Mouse (Mus musculus) midbrain, postnatal 0 days (tissue): ENCODE measurements around the gene Eipr1. TPM values are rescaled to one million over a fixed set of nuclear protein-coding genes. Genes with fewer than 3 reads are reported as not detected.
"Not testable (repeated sequence)": the region's sequence is repeated elsewhere in the genome, so short reads cannot be mapped to it uniquely, and the experiment has no call there.

Experiments
- ATAC-seq: fragments of 200-750 bp; cut with Nextera tagmentation; 2 replicates; pipeline ENCODE4 v1.8.0; 2017; ENCODE audit warnings: moderate number of reproducible peaks, mild to moderate bottlenecking, moderate TSS enrichment, moderate library complexity; ENCODE audit not compliant: low FRiP score
- DNase-seq: peaks from one replicate; pipeline ENCODE4 v3.0.0-alpha.2; 2015; ENCODE audit warnings: low spot score
- H3K27ac ChIP-seq: fragments of 300-500 bp; sonication (generic); 2 replicates; pipeline ENCODE4 v1.5.1; 2014; ENCODE audit warnings: low read depth, mild to moderate bottlenecking, low read length, mixed read lengths
- H3K27me3 ChIP-seq: fragments of 300-500 bp; sonication (generic); 2 replicates; pipeline ENCODE4 v1.6.1; 2014; ENCODE audit warnings: low read length, control low read depth, mixed read lengths; ENCODE audit not compliant: insufficient read depth
- H3K36me3 ChIP-seq: fragments of 300-500 bp; sonication (generic); 2 replicates; pipeline ENCODE4 v1.6.1; 2014; ENCODE audit warnings: low read length, control low read depth, mixed read lengths; ENCODE audit not compliant: insufficient read depth
- H3K4me1 ChIP-seq: fragments of 300-500 bp; sonication (generic); 2 replicates; pipeline ENCODE4 v1.6.1; 2014; ENCODE audit warnings: mild to moderate bottlenecking, control low read depth, antibody characterized with exemption, low read length, mixed read lengths; ENCODE audit not compliant: insufficient read depth
- H3K4me2 ChIP-seq: fragments of 300-500 bp; sonication (generic); 2 replicates; pipeline ENCODE4 v1.6.1; 2014; ENCODE audit warnings: low read depth, mild to moderate bottlenecking, low read length, mixed read lengths; ENCODE audit not compliant: poor library complexity, severe bottlenecking
- H3K4me3 ChIP-seq: fragments of 300-500 bp; sonication (generic); 2 replicates; pipeline ENCODE4 v1.5.1; 2014; ENCODE audit warnings: low read depth, mild to moderate bottlenecking, low read length, moderate library complexity
- H3K9ac ChIP-seq: fragments of 300-500 bp; sonication (generic); replicated peaks from 2 replicates; pipeline ENCODE4 v1.6.1; 2014; ENCODE audit warnings: mild to moderate bottlenecking, low read length, moderate library complexity, mixed read lengths; ENCODE audit not compliant: poor library complexity, severe bottlenecking
- H3K9me3 ChIP-seq: fragments of 300-500 bp; sonication (generic); 2 replicates; pipeline ENCODE4 v1.6.1; 2016; ENCODE audit warnings: low read length, control low read depth
- CTCF ChIP-seq: IDR thresholded peaks from 2 replicates; pipeline ENCODE4 v1.5.1; 2016; ENCODE audit warnings: antibody characterized with exemption, mild to moderate bottlenecking
- WGBS: fragments of 180-500 bp; shearing (Covaris S2); extraction: QIAGEN DNeasy Blood & Tissue Kit; methylation state at CpG from one replicate; pipeline ENCODE4 v1.1.7; 2014; 5-methylcytosine and 5-hydroxymethylcytosine counted together
- polyA plus RNA-seq: library from polyadenylated mRNA; unstranded; fragments of >200 nt; fragmentation: Nextera tagmentation; extraction: Ambion mirVana; gene quantifications from 2 replicates; pipeline ENCODE4 v1.2.1, GENCODE M21; 2015
- total RNA-seq: library from RNA; depleted of rRNA; stranded (reverse); fragments of >200 nt; gene quantifications from 2 replicates; pipeline ENCODE4 v1.2.3, GENCODE M21; 2014

Eipr1 gene
- total and polyA plus RNA-seq, 2 experiments from 2014 or later = 59.6 to 62.2 TPM

DNA sequence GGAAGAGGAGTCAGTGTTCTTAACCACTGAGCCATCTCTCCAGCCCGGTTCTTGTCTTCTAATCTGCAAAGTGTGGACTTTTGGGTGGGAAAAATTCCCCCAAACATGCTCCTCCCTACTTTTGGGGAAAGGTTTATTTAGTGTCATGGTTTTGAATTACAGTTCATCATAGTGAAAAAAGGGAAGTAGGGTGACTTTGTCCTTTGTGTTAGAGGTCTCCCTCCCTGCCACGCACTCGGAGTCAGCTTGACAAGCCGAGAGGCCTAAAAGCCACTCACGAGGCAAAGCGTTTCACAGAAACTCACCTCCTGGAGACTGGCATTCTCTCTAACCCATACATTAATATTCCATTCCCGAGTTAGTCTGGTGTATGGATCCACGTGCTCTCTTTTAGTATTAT, 19.0 kb upstream of the Eipr1 start:
- DNase-seq (no peak), ATAC-seq (no peak)
- no peaks in the 10 kb centered on the region for H3K27me3 ChIP-seq
- H3K4me1 ChIP-seq = no peaks in the 10 kb centered on the region
- no peak overlapping the region for H3K27ac ChIP-seq
- H3K9me3 ChIP-seq = no peaks in the 10 kb centered on the region
- H3K9ac ChIP-seq = no peak overlapping the region
- H3K36me3 ChIP-seq = peaks cover 37% of the 10 kb centered on the region
- H3K4me2 ChIP-seq = no peak overlapping the region
- 93% methylated on average over 8 of the region's 8 CpGs for WGBS
- H3K4me3 ChIP-seq = no peak overlapping the region
- no peak for TF ChIP-seq CTCF

DNA sequence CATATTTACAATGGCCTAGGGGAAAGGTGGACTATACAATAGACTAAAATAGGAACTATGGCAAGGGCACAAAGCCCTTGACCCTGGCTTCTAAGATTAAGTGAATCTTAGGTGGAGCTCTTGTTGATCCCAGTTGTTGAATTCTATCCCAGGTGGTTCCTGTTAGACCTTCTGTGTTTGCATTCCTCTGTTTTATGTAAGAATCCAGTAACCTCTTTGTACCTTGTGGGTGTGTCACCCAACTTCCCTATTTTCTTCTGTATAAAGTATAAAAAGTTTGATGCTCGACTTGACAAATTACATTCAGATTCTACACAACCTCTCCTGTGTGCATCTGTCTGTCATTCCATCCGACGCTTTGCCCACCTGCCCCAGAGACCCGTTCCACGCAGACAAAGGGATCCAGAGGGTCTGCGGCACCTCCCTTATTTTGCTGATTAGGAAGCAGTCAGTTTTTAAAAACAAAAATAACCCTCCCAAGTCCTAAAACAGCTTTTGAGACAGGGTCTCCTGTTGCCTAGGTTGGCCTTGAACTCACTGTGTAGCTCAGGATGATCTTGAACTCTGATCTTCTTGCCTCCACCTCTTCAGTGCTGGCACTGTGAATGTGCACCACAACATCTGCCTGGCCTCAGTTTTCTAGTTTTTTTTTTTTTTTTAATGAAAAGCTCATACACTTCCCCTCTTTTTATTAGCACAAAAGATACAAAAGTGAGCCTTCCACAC, 17.9 kb upstream of the Eipr1 start:
- not testable (repeated sequence) for H3K4me3 ChIP-seq, H3K4me2 ChIP-seq, H3K9me3 ChIP-seq, ATAC-seq, H3K27ac ChIP-seq, H3K9ac ChIP-seq, DNase-seq, H3K4me1 ChIP-seq, H3K27me3 ChIP-seq
- peaks cover 37% of the 10 kb centered on the region for H3K36me3 ChIP-seq
- WGBS = 95% methylated on average over 6 of the region's 6 CpGs

GRCm38 (mm10) chr12:28734271-28734670, 17.3 kb upstream of the Eipr1 start:
- DNase-seq (no peak), ATAC-seq (no peak)
- Histone ChIP-seq H3K9ac (no peak overlapping the region), H3K27ac (no peak overlapping the region), H3K4me3 (no peak overlapping the region), H3K9me3 (no peaks in the 10 kb centered on the region), H3K4me1 (no peaks in the 10 kb centered on the region), H3K27me3 (no peaks in the 10 kb centered on the region), H3K36me3 (peaks cover 37% of the 10 kb centered on the region), H3K4me2 (no peak overlapping the region)
- TF ChIP-seq CTCF = no peak
- WGBS = 96% methylated on average over 1 of the region's 1 CpGs

GRCm38 (mm10) chr12:28735293-28735692, 16.3 kb upstream of the Eipr1 start:
- no peak overlapping the region for H3K4me3 ChIP-seq
- DNase-seq (no peak), ATAC-seq (no peak)
- WGBS = 93% methylated on average over 3 of the region's 3 CpGs
- peaks cover 32% of the 10 kb centered on the region for H3K36me3 ChIP-seq
- no peak for TF ChIP-seq CTCF
- H3K4me1 ChIP-seq = no peaks in the 10 kb centered on the region
- H3K9me3 ChIP-seq = no peaks in the 10 kb centered on the region
- no peak overlapping the region for H3K4me2 ChIP-seq
- no peak overlapping the region for H3K9ac ChIP-seq
- H3K27ac ChIP-seq = no peak overlapping the region
- no peaks in the 10 kb centered on the region for H3K27me3 ChIP-seq

GRCm38 (mm10) chr12:28743328-28743727, 8.3 kb upstream of the Eipr1 start:
- no peak overlapping the region for H3K27ac ChIP-seq

DNA sequence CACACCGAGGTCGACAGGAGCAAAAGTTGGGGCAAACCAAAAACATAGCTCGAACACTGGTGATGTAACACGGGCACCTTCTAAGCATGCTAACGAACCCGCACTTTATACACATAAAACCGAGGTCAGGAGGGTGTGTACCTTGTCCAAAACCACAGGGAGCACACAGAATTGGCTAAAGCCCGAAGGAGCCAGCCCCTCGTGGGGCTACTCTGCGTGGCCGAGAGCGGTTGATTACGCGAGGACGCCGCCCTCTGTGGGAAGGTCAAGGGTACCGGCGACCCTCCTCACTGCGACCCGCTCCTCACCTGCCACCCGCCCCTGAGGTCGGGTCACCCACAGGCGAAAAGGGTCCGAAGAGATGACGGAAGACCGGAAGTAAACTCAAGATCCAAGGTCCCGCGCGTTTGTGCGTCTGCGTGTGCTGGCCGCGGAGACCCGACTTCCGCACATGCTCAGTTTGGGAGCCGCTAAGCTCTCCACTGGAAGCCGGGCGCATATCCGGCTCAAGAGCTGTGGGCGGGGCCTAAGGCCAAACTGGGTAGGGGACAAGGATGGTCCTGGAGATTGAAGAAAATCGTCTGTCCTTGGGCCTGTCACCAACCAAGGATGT, 1.5 kb upstream of the Eipr1 start, which contains the start of gene Trappc12:
Gene Trappc12, minus strand, starts transcription at position 452 of the 613 bp plus-strand sequence.
- no peaks in the 10 kb centered on the region for H3K27me3 ChIP-seq
- H3K36me3 ChIP-seq = peaks cover 19% of the 10 kb centered on the region
- ATAC-seq = peak; percentile 90
- H3K9ac ChIP-seq = peak within 1 kb of the TSS; percentile 71
- H3K4me3 ChIP-seq = peak within 1 kb of the TSS; percentile 66
- peaks cover 12% of the 10 kb centered on the region; the same call in 1 of the 2 replicates for H3K4me1 ChIP-seq
- no peaks in the 10 kb centered on the region for H3K9me3 ChIP-seq
- peak within 1 kb of the TSS; percentile 92 for H3K4me2 ChIP-seq
- peak; percentile 95 for DNase-seq
- H3K27ac ChIP-seq = peak within 1 kb of the TSS; percentile 68
- no peak for TF ChIP-seq CTCF
- WGBS = 2% methylated on average over 41 of the region's 41 CpGs

More at GRCm38 (mm10) chr12:28743328-28743727, 8.3 kb upstream of the Eipr1 start:
- Histone ChIP-seq H3K4me3 (no peak overlapping the region), H3K4me1 (no peaks in the 10 kb centered on the region), H3K4me2 (no peak overlapping the region), H3K36me3 (peaks cover 23% of the 10 kb centered on the region), H3K27me3 (no peaks in the 10 kb centered on the region), H3K9ac (no peak overlapping the region), H3K9me3 (no peaks in the 10 kb centered on the region)
- no peak for TF ChIP-seq CTCF
- ATAC-seq (no peak), DNase-seq (no peak)
- WGBS = 78% methylated on average over 3 of the region's 3 CpGs
